Mouse (Mus musculus): Measurements from ENCODE around the gene Ntm. TPM values are rescaled to one million over a fixed set of nuclear protein-coding genes. Genes with fewer than 3 reads are reported as not detected.

Gene Ntm
- polyA plus RNA-seq, 1 experiment from 2014 or later = 160 TPM

DNA sequence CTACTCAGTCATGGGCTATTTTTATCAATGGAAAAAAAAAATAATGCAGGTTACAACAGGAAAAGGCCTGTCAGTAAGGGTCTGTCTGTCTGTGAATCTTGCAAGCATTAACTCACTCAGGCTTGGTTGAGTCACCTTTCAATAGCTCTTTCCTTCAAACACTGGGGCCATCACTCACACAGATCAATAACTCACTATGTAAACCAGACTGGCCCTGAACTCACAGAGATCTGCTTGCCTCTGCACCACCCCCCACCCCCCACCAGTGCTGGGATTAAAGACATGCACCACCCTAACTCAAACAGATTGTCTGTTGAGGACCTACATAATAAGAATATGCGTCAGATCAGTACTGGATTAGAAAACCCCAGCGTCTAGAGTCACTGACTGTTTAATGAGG, 466.9 kb downstream of the Ntm start:
- Histone ChIP-seq H3K36me3 (ENCODE audit: control insufficient read depth, insufficient read depth, low read length) (no peaks in the 10 kb centered on the region), H3K4me1 (ENCODE audit: control insufficient read depth, insufficient read depth, low read length) (no peaks in the 10 kb centered on the region), H3K27me3 (ENCODE audit: control insufficient read depth, insufficient read depth, low read length) (no peaks in the 10 kb centered on the region), H3K9me3 (ENCODE audit: control insufficient read depth, low read length) (no peaks in the 10 kb centered on the region), H3K4me2 (ENCODE audit: low read length) (no peak overlapping the region), H3K27ac (replicated peaks; ENCODE audit: low read depth, low read length) (no peak overlapping the region), H3K9ac (replicated peaks; ENCODE audit: low read length) (no peak overlapping the region), H3K4me3 (replicated peaks; ENCODE audit: low read depth, low read length) (no peak overlapping the region)
- DNase-seq (no peak), ATAC-seq (ENCODE audit: low FRiP score, low TSS enrichment) (no peak)
- WGBS = 27% methylated on average over 2 of the region's 2 CpGs

DNA sequence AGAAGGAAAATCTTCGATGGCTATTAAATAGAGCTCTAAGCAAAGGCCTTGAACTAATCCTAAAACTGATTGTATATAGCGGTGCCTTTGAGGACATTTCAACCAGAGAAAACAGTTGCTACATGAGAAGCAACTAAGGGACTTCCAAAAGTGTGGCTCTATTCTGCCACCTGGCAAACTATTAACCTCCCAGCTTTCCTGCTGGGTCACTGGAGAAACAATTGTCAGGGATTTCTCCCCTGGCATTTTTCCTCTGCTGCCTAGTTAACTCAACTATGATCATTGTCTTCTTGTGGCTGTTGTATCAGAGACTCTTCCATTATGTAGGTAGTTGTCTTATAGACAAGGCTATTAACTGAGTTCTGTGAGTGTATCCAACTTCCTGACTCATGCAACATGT, 480.7 kb downstream of the Ntm start:
- WGBS = 88% methylated on average over 2 of the region's 2 CpGs

DNA sequence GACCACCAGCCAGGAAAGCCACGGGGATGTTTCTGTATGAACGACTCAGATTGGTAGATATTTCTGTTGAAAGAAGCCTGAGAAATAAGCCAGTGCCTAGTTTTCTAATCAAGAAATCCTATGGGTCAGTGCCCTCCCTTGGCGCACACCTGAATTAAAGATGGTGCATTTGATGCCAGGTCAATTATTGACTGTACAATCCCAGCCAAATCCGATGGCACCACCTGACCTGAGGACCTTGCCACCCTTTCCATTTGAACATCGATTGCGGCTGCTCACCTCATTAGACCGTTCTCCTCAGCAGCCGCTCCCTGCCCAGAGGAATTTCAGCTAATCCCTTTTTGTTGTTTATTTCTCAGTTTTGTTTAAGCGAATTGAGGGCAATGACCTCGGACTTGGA, 483.9 kb downstream of the Ntm start:
- ATAC-seq (ENCODE audit: low FRiP score, low TSS enrichment) (no peak), DNase-seq (no peak)
- Histone ChIP-seq H3K27me3 (ENCODE audit: control insufficient read depth, insufficient read depth, low read length) (no peaks in the 10 kb centered on the region), H3K4me3 (replicated peaks; ENCODE audit: low read depth, low read length) (no peak overlapping the region), H3K36me3 (ENCODE audit: control insufficient read depth, insufficient read depth, low read length) (no peaks in the 10 kb centered on the region), H3K4me1 (ENCODE audit: control insufficient read depth, insufficient read depth, low read length) (0 out of 2 replicates have a peak, but pooled peaks cover 6% of the 10 kb centered on the region), H3K9ac (replicated peaks; ENCODE audit: low read length) (no peak overlapping the region), H3K27ac (replicated peaks; ENCODE audit: low read depth, low read length) (no peak overlapping the region), H3K9me3 (ENCODE audit: control insufficient read depth, low read length) (no peaks in the 10 kb centered on the region), H3K4me2 (ENCODE audit: low read length) (no peak overlapping the region)
- WGBS = 74% methylated on average over 10 of the region's 10 CpGs

More for the DNA sequence above, 480.7 kb downstream of the Ntm start:
- no peak overlapping the region for H3K4me2 ChIP-seq (ENCODE audit: low read length)
- H3K27me3 ChIP-seq (ENCODE audit: control insufficient read depth, insufficient read depth, low read length) = no peaks in the 10 kb centered on the region
- ATAC-seq (ENCODE audit: low FRiP score, low TSS enrichment) (no peak), DNase-seq (no peak)
- no peaks in the 10 kb centered on the region for H3K9me3 ChIP-seq (ENCODE audit: control insufficient read depth, low read length)
- H3K4me1 ChIP-seq (ENCODE audit: control insufficient read depth, insufficient read depth, low read length) = 0 out of 2 replicates have a peak, but pooled peaks cover under 1% of the 10 kb centered on the region
- H3K9ac ChIP-seq (replicated peaks; ENCODE audit: low read length) = no peak overlapping the region
- no peak overlapping the region for H3K4me3 ChIP-seq (replicated peaks; ENCODE audit: low read depth, low read length)
- no peaks in the 10 kb centered on the region for H3K36me3 ChIP-seq (ENCODE audit: control insufficient read depth, insufficient read depth, low read length)
- H3K27ac ChIP-seq (replicated peaks; ENCODE audit: low read depth, low read length) = no peak overlapping the region

DNA sequence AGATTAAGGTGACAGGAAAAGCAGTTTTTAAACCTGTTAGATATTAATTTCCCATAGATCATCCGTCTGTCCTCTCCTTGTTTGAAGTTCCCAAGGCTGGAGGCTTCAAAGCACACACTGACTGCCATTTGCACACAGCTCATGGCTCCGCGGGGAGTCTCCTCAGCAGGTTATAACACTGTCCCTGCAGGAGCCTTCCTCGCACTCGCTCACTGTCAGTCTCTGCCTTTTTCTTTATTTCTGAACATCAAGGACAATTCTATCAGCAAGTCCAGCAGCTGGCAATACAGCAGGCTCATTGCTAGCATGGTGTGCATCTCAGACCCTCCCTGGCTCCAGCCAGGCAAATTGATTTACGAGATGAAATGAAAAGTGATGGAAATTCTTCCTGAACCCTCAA, 485.7 kb downstream of the Ntm start:
- Histone ChIP-seq H3K4me2 (ENCODE audit: low read length) (peak overlapping the region; percentile 5; the same call in 1 of the 2 replicates), H3K4me3 (replicated peaks; ENCODE audit: low read depth, low read length) (no peak overlapping the region), H3K9me3 (ENCODE audit: control insufficient read depth, low read length) (no peaks in the 10 kb centered on the region), H3K9ac (replicated peaks; ENCODE audit: low read length) (no peak overlapping the region), H3K4me1 (ENCODE audit: control insufficient read depth, insufficient read depth, low read length) (0 out of 2 replicates have a peak, but pooled peaks cover 6% of the 10 kb centered on the region), H3K36me3 (ENCODE audit: control insufficient read depth, insufficient read depth, low read length) (no peaks in the 10 kb centered on the region), H3K27ac (replicated peaks; ENCODE audit: low read depth, low read length) (peak overlapping the region; percentile 56), H3K27me3 (ENCODE audit: control insufficient read depth, insufficient read depth, low read length) (no peaks in the 10 kb centered on the region)
- DNase-seq (peak; percentile 67), ATAC-seq (ENCODE audit: low FRiP score, low TSS enrichment) (no peak)
- 25% methylated on average over 6 of the region's 6 CpGs for WGBS

GRCm38 (mm10) chr9:29473418-29473817, 489.5 kb downstream of the Ntm start:
- no peak for ATAC-seq (ENCODE audit: low FRiP score, low TSS enrichment)
- H3K9me3 ChIP-seq (ENCODE audit: control insufficient read depth, low read length) = no peaks in the 10 kb centered on the region
- H3K9ac ChIP-seq (replicated peaks; ENCODE audit: low read length) = no peak overlapping the region
- H3K27ac ChIP-seq (replicated peaks; ENCODE audit: low read depth, low read length) = no peak overlapping the region
- H3K4me3 ChIP-seq (replicated peaks; ENCODE audit: low read depth, low read length) = no peak overlapping the region
- no peak for DNase-seq
- H3K4me1 ChIP-seq (ENCODE audit: control insufficient read depth, insufficient read depth, low read length) = 0 out of 2 replicates have a peak, but pooled peaks cover 6% of the 10 kb centered on the region
- H3K36me3 ChIP-seq (ENCODE audit: control insufficient read depth, insufficient read depth, low read length) = no peaks in the 10 kb centered on the region
- H3K27me3 ChIP-seq (ENCODE audit: control insufficient read depth, insufficient read depth, low read length) = no peaks in the 10 kb centered on the region
- no peak overlapping the region for H3K4me2 ChIP-seq (ENCODE audit: low read length)

DNA sequence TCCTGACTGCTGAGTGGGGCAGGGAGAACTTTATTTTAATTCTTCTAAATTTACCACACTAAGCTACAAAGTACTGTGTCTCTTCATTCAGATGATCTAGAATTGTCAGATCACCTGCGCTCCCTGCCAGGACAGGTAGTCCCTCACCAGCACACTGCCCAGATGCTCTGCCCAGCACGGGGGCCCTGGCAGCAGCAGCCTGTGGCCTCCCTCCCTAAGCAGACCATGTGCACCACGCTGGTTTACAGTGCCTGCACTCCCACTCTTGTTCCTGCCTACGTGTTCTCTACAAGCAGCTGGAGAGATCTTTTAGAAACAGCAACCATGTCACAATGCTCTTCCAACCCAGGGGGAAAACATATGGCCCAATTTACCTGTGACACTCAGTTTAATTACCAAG, 490.7 kb downstream of the Ntm start:
- Histone ChIP-seq H3K27ac (replicated peaks; ENCODE audit: low read depth, low read length) (no peak overlapping the region), H3K9ac (replicated peaks; ENCODE audit: low read length) (no peak overlapping the region), H3K36me3 (ENCODE audit: control insufficient read depth, insufficient read depth, low read length) (no peaks in the 10 kb centered on the region), H3K4me2 (ENCODE audit: low read length) (no peak overlapping the region), H3K9me3 (ENCODE audit: control insufficient read depth, low read length) (no peaks in the 10 kb centered on the region), H3K27me3 (ENCODE audit: control insufficient read depth, insufficient read depth, low read length) (no peaks in the 10 kb centered on the region), H3K4me1 (ENCODE audit: control insufficient read depth, insufficient read depth, low read length) (0 out of 2 replicates have a peak, but pooled peaks cover 5% of the 10 kb centered on the region), H3K4me3 (replicated peaks; ENCODE audit: low read depth, low read length) (no peak overlapping the region)
- DNase-seq = no peak
- ATAC-seq (ENCODE audit: low FRiP score, low TSS enrichment) = no peak
- WGBS = 69% methylated on average over 4 of the region's 4 CpGs

DNA sequence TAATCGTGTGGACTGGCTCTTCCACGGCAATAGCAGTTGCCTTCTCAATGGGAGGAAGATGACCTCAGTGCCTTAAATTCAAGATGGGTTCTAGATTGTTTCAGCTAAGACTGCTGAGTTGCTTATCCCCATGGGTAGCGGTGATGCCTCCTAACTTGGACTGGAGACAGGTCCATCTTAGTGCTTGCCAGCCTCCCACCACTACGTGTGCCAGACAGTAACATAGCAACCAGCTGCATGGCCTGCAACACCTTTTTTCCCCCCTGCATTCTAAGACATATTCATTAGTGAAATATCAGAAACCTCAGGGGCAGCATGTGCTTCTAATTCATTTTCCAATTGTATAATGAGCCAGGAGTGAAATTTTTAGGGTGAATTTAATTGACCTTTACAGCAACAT, 498.2 kb downstream of the Ntm start:
- H3K36me3 ChIP-seq (ENCODE audit: control insufficient read depth, insufficient read depth, low read length) = no peaks in the 10 kb centered on the region
- H3K27me3 ChIP-seq (ENCODE audit: control insufficient read depth, insufficient read depth, low read length) = no peaks in the 10 kb centered on the region
- no peak overlapping the region for H3K27ac ChIP-seq (replicated peaks; ENCODE audit: low read depth, low read length)
- H3K4me3 ChIP-seq (replicated peaks; ENCODE audit: low read depth, low read length) = no peak overlapping the region
- no peaks in the 10 kb centered on the region for H3K9me3 ChIP-seq (ENCODE audit: control insufficient read depth, low read length)
- H3K9ac ChIP-seq (replicated peaks; ENCODE audit: low read length) = no peak overlapping the region
- DNase-seq = peak; percentile 21
- ATAC-seq (ENCODE audit: low FRiP score, low TSS enrichment) = no peak
- H3K4me1 ChIP-seq (ENCODE audit: control insufficient read depth, insufficient read depth, low read length) = peaks cover 11% of the 10 kb centered on the region; the same call in 1 of the 2 replicates
- 75% methylated on average over 4 of the region's 4 CpGs for WGBS
- no peak overlapping the region for H3K4me2 ChIP-seq (ENCODE audit: low read length)

GRCm38 (mm10) chr9:29462970-29463593, 499.9 kb downstream of the Ntm start:
- H3K4me1 ChIP-seq (ENCODE audit: control insufficient read depth, insufficient read depth, low read length) = peaks cover 11% of the 10 kb centered on the region; the same call in 1 of the 2 replicates
- ATAC-seq (ENCODE audit: low FRiP score, low TSS enrichment) = no peak
- H3K9me3 ChIP-seq (ENCODE audit: control insufficient read depth, low read length) = no peaks in the 10 kb centered on the region
- no peak overlapping the region for H3K4me2 ChIP-seq (ENCODE audit: low read length)
- no peak overlapping the region for H3K4me3 ChIP-seq (replicated peaks; ENCODE audit: low read depth, low read length)
- H3K9ac ChIP-seq (replicated peaks; ENCODE audit: low read length) = no peak overlapping the region
- DNase-seq = no peak
- 84% methylated on average over 10 of the region's 10 CpGs for WGBS
- no peaks in the 10 kb centered on the region for H3K36me3 ChIP-seq (ENCODE audit: control insufficient read depth, insufficient read depth, low read length)
- no peak overlapping the region for H3K27ac ChIP-seq (replicated peaks; ENCODE audit: low read depth, low read length)
- no peaks in the 10 kb centered on the region for H3K27me3 ChIP-seq (ENCODE audit: control insufficient read depth, insufficient read depth, low read length)

GRCm38 (mm10) chr9:29457976-29458572, 504.9 kb downstream of the Ntm start:
- ATAC-seq (ENCODE audit: low FRiP score, low TSS enrichment) (peak; percentile 57; the same call in 1 of the 2 replicates), DNase-seq (peak; percentile 91)
- Histone ChIP-seq H3K36me3 (ENCODE audit: control insufficient read depth, insufficient read depth, low read length) (no peaks in the 10 kb centered on the region), H3K27ac (replicated peaks; ENCODE audit: low read depth, low read length) (no peak overlapping the region), H3K4me1 (ENCODE audit: control insufficient read depth, insufficient read depth, low read length) (0 out of 2 replicates have a peak, but pooled peaks cover 3% of the 10 kb centered on the region), H3K9ac (replicated peaks; ENCODE audit: low read length) (no peak overlapping the region), H3K4me2 (ENCODE audit: low read length) (no peak overlapping the region), H3K27me3 (ENCODE audit: control insufficient read depth, insufficient read depth, low read length) (no peaks in the 10 kb centered on the region), H3K4me3 (replicated peaks; ENCODE audit: low read depth, low read length) (no peak overlapping the region), H3K9me3 (ENCODE audit: control insufficient read depth, low read length) (no peaks in the 10 kb centered on the region)
- WGBS = 5% methylated on average over 5 of the region's 5 CpGs

All from midbrain, embryonic 14.5 days (tissue).